Mouse (Mus musculus): ENCODE measurements around the gene Folr1.

- TF ChIP-seq TAL1 (IDR thresholded peaks at IDR 0.05; ENCODE audit: low read length), result no peak
- TF ChIP-seq GATA1 (IDR thresholded peaks at IDR 0.05; ENCODE audit: low read length), result no peak
These were observed 33.4 kb downstream of the Folr1 start for GRCm38 (mm10) chr7:101837154-101837605.
